Mouse (Mus musculus): ENCODE measurements at regions not wholly inside any gene's neighbourhood (a gene's known extent, or its start where the extent isn't known, plus 50 kb on each side); places are given as distances from the start of the nearest gene placed in this dataset.

DNA sequence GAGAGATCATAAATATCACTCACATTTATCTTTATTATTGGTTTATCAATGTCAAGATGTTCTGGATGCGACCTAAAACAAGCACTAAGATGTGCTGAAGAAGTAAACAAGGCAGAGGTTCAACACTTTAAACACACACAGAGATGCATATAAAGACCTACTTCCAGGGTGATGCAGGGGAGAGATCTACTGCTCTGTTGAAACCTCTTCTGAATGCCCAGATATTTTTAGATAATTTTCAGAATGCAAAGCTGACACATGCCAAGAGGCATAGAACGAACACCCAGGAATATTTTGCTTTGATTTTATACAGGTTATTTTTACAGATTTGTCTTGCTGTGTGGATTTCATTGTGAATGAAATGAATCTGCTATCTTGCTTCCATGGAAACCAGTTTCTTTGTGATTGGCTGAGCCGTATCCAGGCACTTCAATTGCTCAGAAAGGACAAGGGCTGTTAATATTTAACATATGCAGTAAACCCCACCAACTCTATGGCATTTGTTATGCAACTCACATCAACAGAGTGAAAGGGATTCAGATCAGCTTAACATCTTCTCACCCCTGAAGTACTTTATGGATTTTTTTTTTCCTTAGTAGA lies 523.2 kb upstream of the Tbl1xr1 start:
- TF ChIP-seq EP300 (IDR thresholded peaks at IDR 0.05; ENCODE audit: insufficient read depth, low read depth, low read length) (no peak), POLR2A (IDR thresholded peaks at IDR 0.05; ENCODE audit: insufficient read depth, low read depth, low read length) (no peak)
